Mouse (Mus musculus): ENCODE results near the gene Cops9. TPM values are rescaled to one million over a fixed set of nuclear protein-coding genes. Genes with fewer than 3 reads are reported as not detected.

The Cops9 gene
- polyA plus RNA-seq, 1 experiment, result 144 TPM

GRCm38 (mm10) chr1:92676676-92676975 lies 34.8 kb upstream of the Cops9 start:
- WGBS, result 79% methylated on average over 3 of the region's 3 CpGs
- no peaks in the 10 kb centered on the region for H3K36me3 ChIP-seq (ENCODE audit: control insufficient read depth, insufficient read depth, low read length)
- peaks cover 8% of the 10 kb centered on the region; the same call in 1 of the 2 replicates for H3K4me1 ChIP-seq (replicated peaks; ENCODE audit: control insufficient read depth, insufficient read depth, low read length)
- no peaks in the 10 kb centered on the region for H3K27me3 ChIP-seq (ENCODE audit: control insufficient read depth, insufficient read depth, low read length)
- no peak overlapping the region for H3K4me3 ChIP-seq (ENCODE audit: control insufficient read depth, insufficient read depth, low read length)
- no peak for TF ChIP-seq CTCF (IDR thresholded peaks at IDR 0.05; ENCODE audit: borderline replicate concordance, control insufficient read depth, extremely low read depth, insufficient read depth, low read length, poor library complexity)
- TF ChIP-seq POLR2A (IDR thresholded peaks at IDR 0.05; ENCODE audit: control insufficient read depth, extremely low read depth, insufficient read depth, low read length, poor library complexity), result no peak
- no peak for DNase-seq
- H3K27ac ChIP-seq (ENCODE audit: control insufficient read depth, insufficient read depth, low read length), result no peak overlapping the region

DNA sequence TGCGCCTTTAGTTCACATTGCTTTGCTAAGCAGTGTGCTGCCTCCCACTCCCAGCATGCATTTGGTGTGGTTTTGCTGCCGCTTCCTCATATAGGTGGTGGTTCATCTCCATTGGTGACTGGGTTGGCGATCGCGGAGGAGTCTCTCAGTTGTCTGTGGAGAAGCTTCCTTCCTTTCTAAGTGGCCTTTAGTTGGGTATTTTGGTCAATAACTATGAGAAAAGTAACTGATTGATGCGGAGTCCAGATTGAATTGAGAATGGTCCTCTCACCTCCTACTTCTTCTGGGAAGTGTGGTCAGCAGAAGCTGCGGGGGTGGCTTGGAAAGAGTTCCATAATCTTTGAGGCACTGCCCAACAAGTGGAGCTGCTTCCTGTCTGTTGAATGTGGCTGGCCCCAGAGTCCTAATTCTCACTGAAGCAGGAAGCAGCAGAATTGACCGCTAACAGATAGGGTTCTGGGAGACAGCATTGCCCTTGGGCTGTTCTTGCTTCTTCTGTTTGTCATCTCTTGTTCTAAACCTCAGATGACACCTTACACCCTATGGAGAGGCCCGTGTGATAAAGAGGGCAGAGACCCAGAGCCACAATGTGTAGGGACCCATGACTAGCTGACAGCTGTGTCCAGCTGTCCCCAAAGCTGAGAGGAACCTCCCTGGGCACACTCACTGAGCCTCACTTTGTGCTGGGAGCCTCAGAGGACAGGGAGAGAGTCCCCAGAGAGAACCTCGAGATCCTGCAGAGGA lies 34.3 kb upstream of the Cops9 start:
- Histone ChIP-seq H3K4me3 (ENCODE audit: control insufficient read depth, insufficient read depth, low read length) (no peak overlapping the region), H3K27ac (ENCODE audit: control insufficient read depth, insufficient read depth, low read length) (no peak overlapping the region), H3K27me3 (ENCODE audit: control insufficient read depth, insufficient read depth, low read length) (no peaks in the 10 kb centered on the region), H3K4me1 (replicated peaks; ENCODE audit: control insufficient read depth, insufficient read depth, low read length) (peaks cover 8% of the 10 kb centered on the region; the same call in 1 of the 2 replicates), H3K36me3 (ENCODE audit: control insufficient read depth, insufficient read depth, low read length) (no peaks in the 10 kb centered on the region)
- WGBS, result 16% methylated on average over 10 of the region's 10 CpGs
- no peak for TF ChIP-seq CTCF (IDR thresholded peaks at IDR 0.05; ENCODE audit: borderline replicate concordance, control insufficient read depth, extremely low read depth, insufficient read depth, low read length, poor library complexity)
- no peak for TF ChIP-seq POLR2A (IDR thresholded peaks at IDR 0.05; ENCODE audit: control insufficient read depth, extremely low read depth, insufficient read depth, low read length, poor library complexity)
- peak; percentile 9 for DNase-seq

DNA sequence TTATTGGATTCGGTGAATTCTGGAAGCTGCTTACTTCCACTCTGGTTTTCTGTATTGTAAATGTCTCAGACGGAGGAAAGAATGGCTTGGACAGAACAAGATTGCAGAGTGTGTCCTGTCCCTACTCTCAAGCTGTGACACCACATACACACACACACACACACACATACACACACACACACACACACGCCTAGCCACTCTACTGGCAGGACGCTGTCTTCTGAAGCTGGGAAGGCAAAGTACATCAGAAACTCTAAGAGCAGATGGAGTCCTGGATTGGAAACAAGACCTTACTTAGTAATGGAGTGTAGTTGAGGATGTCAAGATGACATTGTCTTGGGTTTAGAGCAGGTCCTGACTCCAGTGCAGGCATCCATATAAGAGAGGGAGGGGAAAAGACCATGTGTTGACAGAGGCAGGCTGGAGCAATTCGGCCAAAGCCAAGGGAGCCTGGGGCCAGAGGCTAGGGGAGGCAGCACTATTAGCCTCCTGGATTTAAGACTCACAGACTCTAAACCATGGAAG lies 31.5 kb upstream of the Cops9 start:
- Histone ChIP-seq H3K27ac (ENCODE audit: control insufficient read depth, insufficient read depth, low read length) (no peak overlapping the region), H3K4me3 (ENCODE audit: control insufficient read depth, insufficient read depth, low read length) (no peak overlapping the region), H3K4me1 (replicated peaks; ENCODE audit: control insufficient read depth, insufficient read depth, low read length) (peaks cover 8% of the 10 kb centered on the region; the same call in 1 of the 2 replicates), H3K36me3 (ENCODE audit: control insufficient read depth, insufficient read depth, low read length) (no peaks in the 10 kb centered on the region), H3K27me3 (ENCODE audit: control insufficient read depth, insufficient read depth, low read length) (no peaks in the 10 kb centered on the region)
- 94% methylated on average over 5 of the region's 5 CpGs for WGBS
- TF ChIP-seq POLR2A (IDR thresholded peaks at IDR 0.05; ENCODE audit: control insufficient read depth, extremely low read depth, insufficient read depth, low read length, poor library complexity) (no peak), CTCF (IDR thresholded peaks at IDR 0.05; ENCODE audit: borderline replicate concordance, control insufficient read depth, extremely low read depth, insufficient read depth, low read length, poor library complexity) (no peak)
- no peak for DNase-seq

- Histone ChIP-seq H3K27ac (ENCODE audit: control insufficient read depth, insufficient read depth, low read length) (no peak overlapping the region), H3K36me3 (ENCODE audit: control insufficient read depth, insufficient read depth, low read length) (no peaks in the 10 kb centered on the region), H3K4me3 (ENCODE audit: control insufficient read depth, insufficient read depth, low read length) (no peak overlapping the region), H3K4me1 (replicated peaks; ENCODE audit: control insufficient read depth, insufficient read depth, low read length) (peaks cover 5% of the 10 kb centered on the region), H3K27me3 (ENCODE audit: control insufficient read depth, insufficient read depth, low read length) (no peaks in the 10 kb centered on the region)
- no peak for DNase-seq
- 90% methylated on average over 4 of the region's 4 CpGs for WGBS
- TF ChIP-seq CTCF (IDR thresholded peaks at IDR 0.05; ENCODE audit: borderline replicate concordance, control insufficient read depth, extremely low read depth, insufficient read depth, low read length, poor library complexity), result no peak
- TF ChIP-seq POLR2A (IDR thresholded peaks at IDR 0.05; ENCODE audit: control insufficient read depth, extremely low read depth, insufficient read depth, low read length, poor library complexity), result no peak
Observed at GRCm38 (mm10) chr1:92671326-92671725, 29.5 kb upstream of the Cops9 start.

DNA sequence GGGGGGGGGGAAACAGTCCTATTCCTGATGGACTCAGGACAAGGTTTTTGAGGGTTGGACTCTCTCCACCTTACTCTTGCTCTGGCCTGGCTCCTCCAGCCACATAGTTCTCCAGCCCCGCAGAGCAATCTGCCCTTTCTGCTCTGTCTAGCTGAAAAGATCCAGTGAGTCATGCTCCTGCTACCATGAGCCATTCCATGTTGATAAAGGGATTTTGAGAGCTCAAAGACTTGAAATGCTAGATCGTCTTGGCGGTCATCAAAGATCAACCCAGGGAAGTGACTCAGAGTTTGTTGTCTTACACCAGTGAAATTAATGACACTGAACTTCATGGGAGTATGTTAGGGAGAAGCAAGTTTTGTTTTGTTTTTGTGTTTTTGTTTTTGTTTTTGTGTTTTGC lies 27.6 kb upstream of the Cops9 start:
- 96% methylated on average over 3 of the region's 3 CpGs for WGBS
- H3K27me3 ChIP-seq (ENCODE audit: control insufficient read depth, insufficient read depth, low read length), result no peaks in the 10 kb centered on the region

GRCm38 (mm10) chr1:92667106-92667505 lies 25.3 kb upstream of the Cops9 start:
- DNase-seq, result no peak
- no peaks in the 10 kb centered on the region for H3K27me3 ChIP-seq (ENCODE audit: control insufficient read depth, insufficient read depth, low read length)
- no peaks in the 10 kb centered on the region for H3K36me3 ChIP-seq (ENCODE audit: control insufficient read depth, insufficient read depth, low read length)
- no peak for TF ChIP-seq CTCF (IDR thresholded peaks at IDR 0.05; ENCODE audit: borderline replicate concordance, control insufficient read depth, extremely low read depth, insufficient read depth, low read length, poor library complexity)
- no peak overlapping the region for H3K4me3 ChIP-seq (ENCODE audit: control insufficient read depth, insufficient read depth, low read length)
- no peak overlapping the region for H3K27ac ChIP-seq (ENCODE audit: control insufficient read depth, insufficient read depth, low read length)
- no peaks in the 10 kb centered on the region; the same call in 1 of the 2 replicates for H3K4me1 ChIP-seq (replicated peaks; ENCODE audit: control insufficient read depth, insufficient read depth, low read length)
- 24% methylated on average over 6 of the region's 6 CpGs for WGBS

More for the DNA sequence above, 27.6 kb upstream of the Cops9 start:
- DNase-seq, result no peak
- Histone ChIP-seq H3K4me1 (replicated peaks; ENCODE audit: control insufficient read depth, insufficient read depth, low read length) (no peaks in the 10 kb centered on the region; the same call in 1 of the 2 replicates), H3K36me3 (ENCODE audit: control insufficient read depth, insufficient read depth, low read length) (no peaks in the 10 kb centered on the region), H3K4me3 (ENCODE audit: control insufficient read depth, insufficient read depth, low read length) (no peak overlapping the region), H3K27ac (ENCODE audit: control insufficient read depth, insufficient read depth, low read length) (no peak overlapping the region)
- TF ChIP-seq POLR2A (IDR thresholded peaks at IDR 0.05; ENCODE audit: control insufficient read depth, extremely low read depth, insufficient read depth, low read length, poor library complexity) (no peak), CTCF (IDR thresholded peaks at IDR 0.05; ENCODE audit: borderline replicate concordance, control insufficient read depth, extremely low read depth, insufficient read depth, low read length, poor library complexity) (no peak)

Measured in thymus, adult 2 months (tissue).